Mouse (Mus musculus): ENCODE measurements around the gene Tulp4.

- no peak for TF ChIP-seq CTCF (IDR thresholded peaks at IDR 0.05; ENCODE audit: low read depth, low read length)
- no peak for TF ChIP-seq POLR2A (IDR thresholded peaks at IDR 0.05; ENCODE audit: extremely low read depth, insufficient read depth, low read length)
Observed at GRCm38 (mm10) chr17:6140875-6141274, 34.6 kb downstream of the Tulp4 start.

Measured in liver, adult 2 months (tissue).